Mouse (Mus musculus) monocyte, adult 2 months (primary cell): ENCODE results near the gene Gbp8.
"Not testable (repeated sequence)": the region's sequence is repeated elsewhere in the genome, so short reads cannot be mapped to it uniquely, and the experiment has no call there.

Experiments
- DNase-seq, 2 experiments: peaks; one replicate each; pipeline ENCODE4 v3.0.0; 2022; ENCODE audit warnings: low spot score in 2 of 2, low read depth in 1 of 2

Gene Gbp8

GRCm38 (mm10) chr5:105139409-105140088 lies at the start of gene Gbp8, which contains the start of the genes Gbp9 and Gbp4:
Gbp8 (minus strand) TSS chr5:105139540.
Gbp9 (minus strand) TSS chr5:105139539.
Gbp4 (minus strand) TSS chr5:105139586.
- DNase-seq, result not testable (repeated sequence)

- DNase-seq, result no peak
Measured at GRCm38 (mm10) chr5:105181446-105181845, 42.1 kb upstream of the Gbp8 start.

- DNase-seq, result no peak
Measured at GRCm38 (mm10) chr5:105156582-105156981, 17.2 kb upstream of the Gbp8 start.

- no peak for DNase-seq
Measured at GRCm38 (mm10) chr5:105154049-105154448, 14.7 kb upstream of the Gbp8 start.

- DNase-seq, result not testable (repeated sequence)
Measured at GRCm38 (mm10) chr5:105148062-105148461, 8.7 kb upstream of the Gbp8 start.

GRCm38 (mm10) chr5:105146447-105146846 lies 7.1 kb upstream of the Gbp8 start:
- no peak for DNase-seq

- DNase-seq, result not testable (repeated sequence)
Measured at GRCm38 (mm10) chr5:105145731-105146130, 6.4 kb upstream of the Gbp8 start.

- DNase-seq, result not testable (repeated sequence)
Measured at GRCm38 (mm10) chr5:105140089-105140810, 910 bp upstream of the Gbp8 start.

GRCm38 (mm10) chr5:105138906-105139305 lies 434 bp downstream of the Gbp8 start:
- DNase-seq, result no peak

- not testable (repeated sequence) for DNase-seq
Measured at GRCm38 (mm10) chr5:105136706-105137304, 2.5 kb downstream of the Gbp8 start.

- DNase-seq, result not testable (repeated sequence)
Measured at GRCm38 (mm10) chr5:105121731-105122130, 17.6 kb downstream of the Gbp8 start.

- no peak for DNase-seq
Measured at GRCm38 (mm10) chr5:105115740-105116139, 23.6 kb downstream of the Gbp8 start.

- no peak for DNase-seq
Measured at GRCm38 (mm10) chr5:105114696-105115095, 24.6 kb downstream of the Gbp8 start.

GRCm38 (mm10) chr5:105113656-105114055 lies 25.7 kb downstream of the Gbp8 start:
- DNase-seq, result no peak

GRCm38 (mm10) chr5:105110271-105110852 lies 29.0 kb downstream of the Gbp8 start:
- DNase-seq, result peak; percentile 35 to 57

GRCm38 (mm10) chr5:105109775-105110174 lies 29.6 kb downstream of the Gbp8 start:
- not testable (repeated sequence) for DNase-seq

- not testable (repeated sequence) for DNase-seq
Measured at GRCm38 (mm10) chr5:105105689-105106088, 33.7 kb downstream of the Gbp8 start.

GRCm38 (mm10) chr5:105081900-105082299 lies 57.4 kb downstream of the Gbp8 start:
- no peak for DNase-seq

- DNase-seq, result not testable (repeated sequence)
Measured at GRCm38 (mm10) chr5:105068356-105068755, 71.0 kb downstream of the Gbp8 start.

GRCm38 (mm10) chr5:105064443-105064842 lies 74.9 kb downstream of the Gbp8 start:
- DNase-seq, result not testable (repeated sequence)

- no peak for DNase-seq
Measured at GRCm38 (mm10) chr5:105063321-105063720, 76.0 kb downstream of the Gbp8 start.
